Mouse (Mus musculus) forebrain, embryonic 14.5 days (tissue): Measurements from ENCODE around the gene 4430402I18Rik. TPM values are rescaled to one million over a fixed set of nuclear protein-coding genes. Genes with fewer than 3 reads are reported as not detected.

Source experiments
- ATAC-seq: fragments of 200-750 bp; cut with Nextera tagmentation; 2 replicates; pipeline ENCODE4 v1.8.0; 2017; ENCODE audit warnings: mild to moderate bottlenecking, moderate library complexity
- DNase-seq: peaks from one replicate; pipeline ENCODE4 v3.0.0-alpha.2; 2015; ENCODE audit warnings: low spot score
- H3K27ac ChIP-seq: fragments of 300-500 bp; sonication (generic); 2 replicates; pipeline ENCODE4 v1.5.1; 2014; ENCODE audit warnings: low read depth, mild to moderate bottlenecking, control low read depth, low read length, moderate library complexity
- H3K27me3 ChIP-seq: fragments of 300-500 bp; sonication (generic); replicated peaks from 2 replicates; pipeline ENCODE4 v1.6.1; 2014; ENCODE audit warnings: low read length, control low read depth, mixed read lengths; ENCODE audit not compliant: control insufficient read depth, insufficient read depth
- H3K36me3 ChIP-seq: fragments of 300-500 bp; sonication (generic); 2 replicates; pipeline ENCODE4 v1.6.1; 2014; ENCODE audit warnings: low read length, control low read depth; ENCODE audit not compliant: control insufficient read depth, insufficient read depth
- H3K4me1 ChIP-seq: fragments of 300-500 bp; sonication (generic); 2 replicates; pipeline ENCODE4 v1.6.1; 2014; ENCODE audit warnings: antibody characterized with exemption, low read length, control low read depth; ENCODE audit not compliant: control insufficient read depth, insufficient read depth
- H3K4me2 ChIP-seq: fragments of 300-500 bp; sonication (generic); 2 replicates; pipeline ENCODE4 v1.6.1; 2014; ENCODE audit warnings: mild to moderate bottlenecking, control low read depth, low read length
- H3K4me3 ChIP-seq: fragments of 300-500 bp; sonication (generic); 2 replicates; pipeline ENCODE4 v1.5.1; 2014; ENCODE audit warnings: low read depth, low read length, control low read depth
- H3K9ac ChIP-seq: fragments of 300-500 bp; sonication (generic); 2 replicates; pipeline ENCODE4 v1.6.1; 2014; ENCODE audit warnings: mild to moderate bottlenecking, low read length, control low read depth, moderate library complexity
- H3K9me3 ChIP-seq: fragments of 300-500 bp; sonication (generic); replicated peaks from 2 replicates; pipeline ENCODE4 v1.6.1; 2016; ENCODE audit warnings: low read length, control low read depth, mixed read lengths; ENCODE audit not compliant: control insufficient read depth
- WGBS: fragments of 180-500 bp; shearing (Covaris S2); extraction: QIAGEN DNeasy Blood & Tissue Kit; methylation state at CpG from one replicate; pipeline ENCODE4 v1.1.7; 2014; 5-methylcytosine and 5-hydroxymethylcytosine counted together
- polyA plus RNA-seq: library from polyadenylated mRNA; unstranded; fragments of >200 nt; fragmentation: Nextera tagmentation; extraction: Ambion mirVana; gene quantifications from 2 replicates; pipeline ENCODE4 v1.2.1, GENCODE M21; 2014

The 4430402I18Rik gene
- polyA plus RNA-seq, 1 experiment from 2014 or later, result 2.1 TPM

DNA sequence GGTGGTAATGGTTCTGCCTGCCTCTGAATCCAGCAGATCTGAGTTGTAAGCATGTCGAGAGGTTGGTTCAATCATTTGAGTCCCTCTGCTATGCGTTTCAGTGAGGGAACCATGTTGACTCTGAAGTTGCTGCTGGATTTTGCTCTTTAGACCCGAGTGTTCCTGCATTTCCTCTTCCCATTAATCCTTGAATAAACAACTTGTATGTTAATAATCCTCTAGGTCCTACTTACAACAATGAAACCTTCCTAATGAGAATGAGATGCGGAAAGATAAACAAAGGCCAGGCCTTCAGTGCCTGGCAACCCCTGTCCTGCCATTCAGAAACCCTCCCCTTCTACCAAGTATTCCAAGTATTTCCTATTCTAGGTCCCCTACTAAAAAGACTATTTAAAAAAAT lies 51.1 kb downstream of the 4430402I18Rik start:
- Histone ChIP-seq H3K9me3 (no peaks in the 10 kb centered on the region), H3K36me3 (no peaks in the 10 kb centered on the region), H3K9ac (no peak overlapping the region), H3K27ac (no peak overlapping the region), H3K4me3 (no peak overlapping the region), H3K4me2 (no peak overlapping the region), H3K27me3 (no peaks in the 10 kb centered on the region), H3K4me1 (no peaks in the 10 kb centered on the region)
- ATAC-seq (no peak), DNase-seq (no peak)
- 49% methylated on average over 4 of the region's 4 CpGs for WGBS

DNA sequence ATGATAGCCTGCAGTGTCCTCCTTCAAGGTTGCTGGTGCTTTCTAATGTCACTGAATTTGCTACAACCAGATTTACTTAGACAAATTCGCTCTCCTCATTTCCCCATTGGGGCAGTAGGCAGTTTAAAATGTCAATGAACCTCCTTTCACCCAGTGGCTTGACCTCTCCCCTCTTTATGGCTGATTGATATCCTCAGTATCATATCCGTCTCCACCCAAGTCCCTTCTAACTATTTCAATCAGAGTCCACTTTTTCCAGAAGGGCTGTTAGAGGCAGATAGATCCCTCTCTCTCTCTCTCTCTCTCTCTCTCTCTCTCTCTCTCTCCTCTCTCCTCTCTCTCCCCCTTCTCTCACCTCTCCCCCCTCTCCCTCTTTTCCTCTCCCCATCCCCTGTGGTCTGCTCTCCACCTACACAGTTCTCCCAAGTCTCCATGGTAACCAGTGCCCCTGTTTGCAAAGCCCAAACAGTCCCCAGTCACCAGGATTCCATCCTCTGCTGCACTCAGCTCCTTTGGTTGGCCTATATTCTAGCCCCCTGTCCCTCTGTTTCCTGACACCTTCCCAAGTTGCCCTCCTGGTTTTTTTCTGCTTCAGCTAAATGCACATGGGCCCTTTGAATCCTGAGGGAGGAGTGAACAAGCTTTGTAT lies 51.9 kb downstream of the 4430402I18Rik start:
- no peaks in the 10 kb centered on the region for H3K4me1 ChIP-seq
- DNase-seq, result no peak
- H3K9me3 ChIP-seq, result no peaks in the 10 kb centered on the region
- WGBS, result 82% methylated on average over 2 of the region's 2 CpGs
- no peak overlapping the region for H3K9ac ChIP-seq
- no peaks in the 10 kb centered on the region for H3K27me3 ChIP-seq
- no peak overlapping the region for H3K4me2 ChIP-seq
- H3K27ac ChIP-seq, result no peak overlapping the region
- no peak for ATAC-seq
- H3K36me3 ChIP-seq, result no peaks in the 10 kb centered on the region
- H3K4me3 ChIP-seq, result no peak overlapping the region

DNA sequence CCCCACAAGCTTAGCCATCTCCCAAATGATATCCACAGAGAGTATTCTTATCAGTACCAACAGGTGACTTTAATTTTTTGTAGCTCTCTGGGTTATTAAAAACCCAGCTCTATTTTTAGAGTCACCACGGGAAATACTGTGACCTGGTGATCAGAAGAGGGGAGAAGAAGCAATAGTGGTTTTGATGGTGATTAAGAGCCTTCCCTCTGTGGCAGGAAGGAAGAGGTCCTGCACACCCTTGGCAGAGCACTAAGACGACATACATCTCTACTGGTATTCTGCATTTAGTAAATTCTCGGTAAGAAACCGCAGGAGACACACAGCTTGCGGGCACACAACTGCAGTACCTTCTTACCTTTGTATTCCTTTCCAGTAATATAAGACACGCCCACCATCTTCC lies 53.0 kb downstream of the 4430402I18Rik start:
- ATAC-seq, result no peak
- H3K4me3 ChIP-seq, result no peak overlapping the region
- no peaks in the 10 kb centered on the region for H3K4me1 ChIP-seq
- H3K27me3 ChIP-seq, result no peaks in the 10 kb centered on the region
- H3K9me3 ChIP-seq, result no peaks in the 10 kb centered on the region
- WGBS, result 83% methylated on average over 6 of the region's 6 CpGs
- no peak overlapping the region for H3K9ac ChIP-seq
- no peak for DNase-seq
- H3K27ac ChIP-seq, result no peak overlapping the region
- no peaks in the 10 kb centered on the region for H3K36me3 ChIP-seq
- no peak overlapping the region for H3K4me2 ChIP-seq

DNA sequence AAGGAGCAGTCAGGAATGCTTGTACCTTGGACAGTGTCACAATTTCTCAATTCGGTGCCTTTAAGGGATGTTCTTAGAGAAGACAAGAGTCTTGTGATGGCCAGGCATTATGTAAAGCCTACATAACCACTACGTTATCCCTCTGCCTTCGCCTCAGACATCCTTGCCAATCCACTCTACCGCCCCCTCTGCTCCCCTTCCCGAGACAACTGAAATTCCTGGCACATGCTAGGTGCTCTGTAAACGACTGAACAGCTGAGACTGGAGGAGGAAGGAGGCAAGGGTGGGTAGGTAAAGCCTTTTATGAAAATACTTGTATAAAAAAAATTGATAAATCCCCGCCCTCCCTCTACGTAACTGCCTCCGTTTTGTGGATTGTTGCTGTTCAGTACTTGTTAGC lies 58.9 kb downstream of the 4430402I18Rik start:
- Histone ChIP-seq H3K36me3 (no peaks in the 10 kb centered on the region), H3K27ac (no peak overlapping the region), H3K9ac (no peak overlapping the region), H3K4me2 (no peak overlapping the region), H3K27me3 (no peaks in the 10 kb centered on the region), H3K4me1 (no peaks in the 10 kb centered on the region), H3K9me3 (no peaks in the 10 kb centered on the region), H3K4me3 (no peak overlapping the region)
- WGBS, result 78% methylated on average over 9 of the region's 9 CpGs
- no peak for ATAC-seq
- no peak for DNase-seq

DNA sequence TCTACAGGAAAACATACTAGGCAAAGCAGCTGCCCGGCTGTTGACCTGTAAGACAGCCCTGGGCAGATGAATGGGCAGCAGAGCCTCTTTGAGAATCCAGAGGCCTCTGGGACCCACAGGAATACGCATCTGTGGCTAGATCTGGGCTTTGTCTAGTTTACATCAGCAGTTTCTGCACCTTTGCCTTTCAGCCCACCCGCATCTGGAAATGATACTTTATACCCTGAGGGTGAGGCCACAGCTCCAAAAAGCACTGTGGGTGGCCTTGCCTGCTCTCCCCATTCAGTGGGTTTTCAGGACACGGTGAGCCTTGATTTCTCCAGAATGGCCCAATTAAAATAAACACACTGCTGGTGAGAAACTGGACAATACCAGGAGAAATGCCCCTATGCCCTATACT lies 59.4 kb downstream of the 4430402I18Rik start:
- WGBS, result 56% methylated on average over 4 of the region's 4 CpGs
- Histone ChIP-seq H3K36me3 (no peaks in the 10 kb centered on the region), H3K27me3 (no peaks in the 10 kb centered on the region), H3K9ac (no peak overlapping the region), H3K9me3 (no peaks in the 10 kb centered on the region), H3K27ac (no peak overlapping the region), H3K4me1 (no peaks in the 10 kb centered on the region), H3K4me3 (no peak overlapping the region), H3K4me2 (no peak overlapping the region)
- ATAC-seq (no peak), DNase-seq (no peak)

DNA sequence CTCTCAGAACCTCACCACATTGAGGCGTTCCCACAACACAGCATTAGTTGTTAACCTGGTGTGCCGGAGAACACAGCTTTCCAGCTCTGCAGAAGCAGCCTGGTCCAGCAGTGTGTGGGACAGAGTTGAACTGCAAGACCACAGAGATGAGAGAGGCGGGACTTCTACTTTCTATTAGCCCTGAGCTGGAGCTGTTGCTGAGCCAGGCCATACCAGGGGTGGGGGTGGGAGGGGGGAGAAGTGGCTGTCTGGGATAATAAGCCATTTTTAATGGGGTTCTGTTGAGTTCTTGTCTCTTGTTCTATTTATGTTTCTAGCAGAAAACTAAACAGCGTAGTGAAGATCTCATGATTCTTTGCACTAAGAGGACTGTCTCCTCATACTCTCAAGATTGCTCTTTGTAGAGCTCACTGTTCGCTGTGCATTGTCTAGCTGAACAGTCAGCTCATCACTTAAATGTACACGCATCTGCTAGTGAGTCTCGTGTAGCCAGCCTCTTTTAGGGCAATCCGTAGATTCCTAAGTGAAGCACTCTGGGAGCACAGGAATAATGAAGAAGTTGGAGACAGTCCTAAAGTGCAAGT lies 64.0 kb downstream of the 4430402I18Rik start:
- no peak overlapping the region for H3K9ac ChIP-seq
- no peaks in the 10 kb centered on the region for H3K27me3 ChIP-seq
- WGBS, result 88% methylated on average over 8 of the region's 8 CpGs
- DNase-seq (no peak), ATAC-seq (no peak)
- no peak overlapping the region for H3K4me3 ChIP-seq
- H3K27ac ChIP-seq, result no peak overlapping the region
- H3K4me1 ChIP-seq, result no peaks in the 10 kb centered on the region
- no peaks in the 10 kb centered on the region for H3K36me3 ChIP-seq
- no peaks in the 10 kb centered on the region for H3K9me3 ChIP-seq
- H3K4me2 ChIP-seq, result no peak overlapping the region

DNA sequence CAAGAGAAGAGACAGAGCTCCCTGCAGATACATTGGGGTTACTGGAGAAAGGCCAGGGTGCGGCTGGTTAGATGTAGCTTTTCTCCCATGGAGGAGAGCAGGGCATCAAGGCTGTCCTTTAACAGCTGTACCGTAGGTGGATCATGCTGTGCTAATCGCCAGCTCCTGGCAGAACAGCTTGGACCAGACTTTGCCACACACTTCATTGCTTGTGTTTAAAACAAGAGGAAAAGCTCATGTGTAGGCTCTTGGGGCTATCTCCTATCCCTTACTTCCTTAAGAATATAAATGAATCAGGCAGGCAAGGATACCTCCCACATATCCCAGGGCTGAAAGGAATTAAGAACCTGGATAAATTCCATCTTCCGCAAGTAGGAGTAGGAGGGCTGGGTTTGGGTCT lies 64.8 kb downstream of the 4430402I18Rik start:
- Histone ChIP-seq H3K27me3 (no peaks in the 10 kb centered on the region), H3K36me3 (no peaks in the 10 kb centered on the region), H3K9me3 (no peaks in the 10 kb centered on the region), H3K9ac (no peak overlapping the region), H3K4me2 (no peak overlapping the region), H3K27ac (no peak overlapping the region), H3K4me3 (no peak overlapping the region), H3K4me1 (no peaks in the 10 kb centered on the region)
- 86% methylated on average over 4 of the region's 4 CpGs for WGBS
- no peak for ATAC-seq
- DNase-seq, result no peak

DNA sequence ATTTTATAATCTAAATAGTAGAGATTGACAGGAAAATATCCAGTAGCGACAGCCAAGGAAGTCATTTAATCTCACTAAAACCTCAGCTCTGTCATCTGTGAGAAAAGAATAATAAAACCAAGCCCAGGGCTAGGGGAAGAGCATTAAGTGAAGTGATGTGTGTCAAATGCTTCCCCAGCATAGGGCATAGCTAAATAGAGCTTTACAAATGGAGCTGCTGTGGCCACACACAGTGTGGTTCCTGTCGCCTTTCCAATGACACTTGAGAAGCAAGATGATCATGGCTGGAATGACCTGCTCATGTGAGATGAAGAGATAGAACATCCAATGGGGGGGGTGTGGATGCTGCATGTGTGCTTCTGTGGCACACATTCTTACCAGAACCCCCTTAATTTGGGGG lies 65.5 kb downstream of the 4430402I18Rik start:
- ATAC-seq, result no peak
- 73% methylated on average over 2 of the region's 2 CpGs for WGBS

DNA sequence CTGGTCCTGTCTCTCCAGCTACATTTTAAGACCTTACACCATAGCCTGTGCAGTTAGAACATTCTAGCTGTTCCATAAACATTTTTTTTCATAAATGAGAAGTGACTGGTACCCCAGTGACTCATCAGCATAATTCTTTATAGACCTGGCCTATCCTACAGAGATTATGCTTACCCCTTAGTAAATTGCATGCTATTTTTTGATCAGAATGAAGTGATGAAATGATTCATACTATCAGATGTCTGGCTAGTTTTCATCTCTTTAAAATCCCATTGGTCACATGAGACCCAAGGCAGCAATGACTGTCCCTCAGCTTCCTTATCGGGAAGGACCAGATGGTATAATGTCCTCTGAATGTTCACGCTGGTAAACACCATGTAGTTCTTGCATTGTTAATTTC lies 66.8 kb downstream of the 4430402I18Rik start:
- no peaks in the 10 kb centered on the region for H3K9me3 ChIP-seq
- no peak for DNase-seq
- 97% methylated on average over 2 of the region's 2 CpGs for WGBS

More for the DNA sequence above, 65.5 kb downstream of the 4430402I18Rik start:
- DNase-seq, result no peak
- Histone ChIP-seq H3K9ac (no peak overlapping the region), H3K9me3 (no peaks in the 10 kb centered on the region), H3K36me3 (no peaks in the 10 kb centered on the region), H3K4me3 (no peak overlapping the region), H3K27me3 (no peaks in the 10 kb centered on the region), H3K27ac (no peak overlapping the region), H3K4me1 (no peaks in the 10 kb centered on the region), H3K4me2 (no peak overlapping the region)

More for the DNA sequence above, 66.8 kb downstream of the 4430402I18Rik start:
- H3K4me3 ChIP-seq, result no peak overlapping the region
- no peaks in the 10 kb centered on the region for H3K36me3 ChIP-seq
- no peak overlapping the region for H3K27ac ChIP-seq
- H3K9ac ChIP-seq, result no peak overlapping the region
- no peaks in the 10 kb centered on the region for H3K27me3 ChIP-seq
- H3K4me2 ChIP-seq, result no peak overlapping the region
- no peak for ATAC-seq
- no peaks in the 10 kb centered on the region for H3K4me1 ChIP-seq
